Mouse (Mus musculus): ENCODE results near the gene Ocel1. TPM values are rescaled to one million over a fixed set of nuclear protein-coding genes. Genes with fewer than 3 reads are reported as not detected.

The Ocel1 gene
- polyA plus RNA-seq, 1 experiment from 2014 or later = 4.2 TPM

GRCm38 (mm10) chr8:71380178-71381171 lies 9.4 kb downstream of the Ocel1 start:
- ATAC-seq (ENCODE audit: insufficient number of reproducible peaks, insufficient read depth, low FRiP score, low TSS enrichment, low read depth) = no peak
- 2% methylated on average over 72 of the region's 72 CpGs for WGBS
- no peaks in the 10 kb centered on the region; the same call in 1 of the 2 replicates for H3K9me3 ChIP-seq
- peak overlapping the region; percentile 98 for H3K4me2 ChIP-seq
- H3K27ac ChIP-seq = peak overlapping the region; percentile 91; the same call in 1 of the 2 replicates
- peaks cover 11% of the 10 kb centered on the region; the same call in 1 of the 2 replicates for H3K27me3 ChIP-seq
- peaks cover 55% of the 10 kb centered on the region for H3K4me1 ChIP-seq (replicated peaks)
- peaks cover 18% of the 10 kb centered on the region for H3K36me3 ChIP-seq
- H3K4me3 ChIP-seq (replicated peaks) = peak overlapping the region; percentile 84
- H3K9ac ChIP-seq (replicated peaks) = peak overlapping the region; percentile 84

DNA sequence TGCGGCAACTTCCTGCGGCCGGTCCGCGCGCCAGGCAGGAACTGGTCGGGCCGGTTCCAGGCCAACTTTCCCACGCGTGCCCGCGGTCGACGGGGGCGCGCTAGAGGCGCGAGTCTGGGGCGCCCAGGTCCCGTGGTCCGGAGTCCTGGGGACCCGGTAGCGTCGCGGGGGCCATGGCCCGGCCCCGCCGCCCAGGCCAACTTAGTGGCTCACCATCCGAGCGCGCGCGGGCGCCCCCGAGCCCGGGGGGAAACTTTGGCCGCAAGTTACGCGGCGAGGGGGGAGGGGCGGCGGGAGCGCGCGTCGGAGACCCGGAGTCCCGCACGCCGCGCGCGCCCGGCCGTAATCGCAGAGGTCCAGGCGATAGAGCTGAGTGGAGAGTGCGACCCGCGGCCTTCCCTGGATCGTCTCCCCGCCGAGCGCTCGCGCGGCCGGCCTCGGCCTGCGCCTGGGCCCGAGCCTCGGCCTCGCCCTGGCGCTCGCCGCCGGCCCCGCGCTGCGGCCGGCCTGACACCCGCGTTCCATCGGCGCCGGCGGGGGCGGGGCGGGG lies 10.4 kb downstream of the Ocel1 start, which contains the start of gene Nr2f6:
Gene Nr2f6, minus strand, starts transcription at position 540 of the 550 bp plus-strand sequence.
- Histone ChIP-seq H3K36me3 (peaks cover 18% of the 10 kb centered on the region), H3K4me1 (replicated peaks) (peaks cover 45% of the 10 kb centered on the region), H3K9me3 (no peaks in the 10 kb centered on the region; the same call in 1 of the 2 replicates), H3K4me2 (peak within 1 kb of the TSS; percentile 98), H3K4me3 (replicated peaks) (peak within 1 kb of the TSS; percentile 84), H3K9ac (replicated peaks) (peak within 1 kb of the TSS; percentile 84), H3K27me3 (peaks cover 11% of the 10 kb centered on the region; the same call in 1 of the 2 replicates), H3K27ac (peak within 1 kb of the TSS; percentile 93)
- ATAC-seq (ENCODE audit: insufficient number of reproducible peaks, insufficient read depth, low FRiP score, low TSS enrichment, low read depth) = peak; percentile 52
- under 1% methylated on average over 78 of the region's 89 CpGs for WGBS

- H3K9me3 ChIP-seq = no peaks in the 10 kb centered on the region; the same call in 1 of the 2 replicates
- peaks cover 16% of the 10 kb centered on the region for H3K36me3 ChIP-seq
- peaks cover 38% of the 10 kb centered on the region for H3K4me1 ChIP-seq (replicated peaks)
- 2% methylated on average over 60 of the region's 80 CpGs for WGBS
- H3K27ac ChIP-seq = peak overlapping the region; percentile 93
- H3K9ac ChIP-seq (replicated peaks) = peak overlapping the region; percentile 84
- peak overlapping the region; percentile 98 for H3K4me2 ChIP-seq
- peak; percentile 81 for ATAC-seq (ENCODE audit: insufficient number of reproducible peaks, insufficient read depth, low FRiP score, low TSS enrichment, low read depth)
- peaks cover 6% of the 10 kb centered on the region; the same call in 1 of the 2 replicates for H3K27me3 ChIP-seq
- H3K4me3 ChIP-seq (replicated peaks) = peak overlapping the region; percentile 84
Observed at GRCm38 (mm10) chr8:71381971-71382961, 11.2 kb downstream of the Ocel1 start.

GRCm38 (mm10) chr8:71383396-71383795 lies 12.3 kb downstream of the Ocel1 start:
- WGBS = 30% methylated on average over 12 of the region's 12 CpGs
- Histone ChIP-seq H3K4me3 (replicated peaks) (no peak overlapping the region), H3K9ac (replicated peaks) (peak overlapping the region; percentile 31; the same call in 1 of the 2 replicates), H3K9me3 (no peaks in the 10 kb centered on the region; the same call in 1 of the 2 replicates), H3K4me2 (no peak overlapping the region), H3K36me3 (0 out of 2 replicates have a peak, but pooled peaks cover 5% of the 10 kb centered on the region), H3K4me1 (replicated peaks) (peaks cover 38% of the 10 kb centered on the region), H3K27ac (peak overlapping the region; percentile 93), H3K27me3 (no peaks in the 10 kb centered on the region; the same call in 1 of the 2 replicates)
- ATAC-seq (ENCODE audit: insufficient number of reproducible peaks, insufficient read depth, low FRiP score, low TSS enrichment, low read depth) = no peak

DNA sequence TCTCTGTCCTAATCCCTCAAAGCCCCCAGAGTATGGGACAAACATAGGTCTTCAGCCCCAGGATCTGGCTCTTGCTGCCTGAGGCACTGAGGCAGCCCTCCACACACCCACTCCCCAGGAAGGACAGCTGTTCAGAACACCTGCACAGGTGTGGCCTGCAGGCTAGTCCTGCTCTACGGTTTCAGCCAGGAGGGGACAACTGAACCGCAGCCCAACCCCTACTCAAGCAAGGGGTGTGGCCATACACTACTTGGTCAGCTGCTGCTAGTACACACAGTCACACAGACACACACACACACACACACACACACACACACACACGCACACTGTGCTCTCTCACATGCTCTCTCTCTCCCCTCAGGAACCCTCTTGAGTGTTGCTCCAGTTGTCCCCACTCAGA lies 12.8 kb downstream of the Ocel1 start:
- Histone ChIP-seq H3K4me3 (replicated peaks) (no peak overlapping the region), H3K9me3 (no peaks in the 10 kb centered on the region; the same call in 1 of the 2 replicates), H3K27ac (no peak overlapping the region), H3K36me3 (0 out of 2 replicates have a peak, but pooled peaks cover under 1% of the 10 kb centered on the region), H3K4me1 (replicated peaks) (peaks cover 36% of the 10 kb centered on the region), H3K27me3 (no peaks in the 10 kb centered on the region; the same call in 1 of the 2 replicates), H3K9ac (replicated peaks) (0 out of 2 replicates have a peak overlapping the region, but pooled peaks have one; percentile 31), H3K4me2 (no peak overlapping the region)
- no peak for ATAC-seq (ENCODE audit: insufficient number of reproducible peaks, insufficient read depth, low FRiP score, low TSS enrichment, low read depth)
- 59% methylated on average over 3 of the region's 3 CpGs for WGBS

- 73% methylated on average over 12 of the region's 12 CpGs for WGBS
- no peak for ATAC-seq (ENCODE audit: insufficient number of reproducible peaks, insufficient read depth, low FRiP score, low TSS enrichment, low read depth)
- Histone ChIP-seq H3K4me1 (replicated peaks) (peaks cover 21% of the 10 kb centered on the region), H3K36me3 (no peaks in the 10 kb centered on the region), H3K4me2 (no peak overlapping the region), H3K9me3 (no peaks in the 10 kb centered on the region; the same call in 1 of the 2 replicates), H3K4me3 (replicated peaks) (no peak overlapping the region), H3K27me3 (no peaks in the 10 kb centered on the region; the same call in 1 of the 2 replicates), H3K9ac (replicated peaks) (no peak overlapping the region), H3K27ac (0 out of 2 replicates have a peak overlapping the region, but pooled peaks have one; percentile 35)
Observed at GRCm38 (mm10) chr8:71385212-71385835, 14.2 kb downstream of the Ocel1 start.

- Histone ChIP-seq H3K9me3 (no peaks in the 10 kb centered on the region; the same call in 1 of the 2 replicates), H3K36me3 (no peaks in the 10 kb centered on the region)
Observed at GRCm38 (mm10) chr8:71388267-71388666, 17.2 kb downstream of the Ocel1 start.

GRCm38 (mm10) chr8:71391696-71392095 lies 20.6 kb downstream of the Ocel1 start:
- no peaks in the 10 kb centered on the region for H3K9me3 ChIP-seq
- H3K36me3 ChIP-seq = no peaks in the 10 kb centered on the region
- no peak overlapping the region for H3K27ac ChIP-seq
- no peak for ATAC-seq (ENCODE audit: insufficient number of reproducible peaks, insufficient read depth, low FRiP score, low TSS enrichment, low read depth)
- no peak overlapping the region for H3K4me3 ChIP-seq (replicated peaks)
- H3K9ac ChIP-seq (replicated peaks) = no peak overlapping the region
- 82% methylated on average over 2 of the region's 2 CpGs for WGBS
- no peaks in the 10 kb centered on the region for H3K27me3 ChIP-seq
- peaks cover 5% of the 10 kb centered on the region for H3K4me1 ChIP-seq (replicated peaks)
- H3K4me2 ChIP-seq = no peak overlapping the region

More at GRCm38 (mm10) chr8:71388267-71388666, 17.2 kb downstream of the Ocel1 start:
- H3K27me3 ChIP-seq = no peaks in the 10 kb centered on the region
- no peak overlapping the region for H3K4me2 ChIP-seq
- WGBS = 78% methylated on average over 1 of the region's 1 CpGs
- peaks cover 7% of the 10 kb centered on the region for H3K4me1 ChIP-seq (replicated peaks)
- H3K9ac ChIP-seq (replicated peaks) = no peak overlapping the region
- no peak overlapping the region for H3K27ac ChIP-seq
- no peak for ATAC-seq (ENCODE audit: insufficient number of reproducible peaks, insufficient read depth, low FRiP score, low TSS enrichment, low read depth)
- no peak overlapping the region for H3K4me3 ChIP-seq (replicated peaks)

DNA sequence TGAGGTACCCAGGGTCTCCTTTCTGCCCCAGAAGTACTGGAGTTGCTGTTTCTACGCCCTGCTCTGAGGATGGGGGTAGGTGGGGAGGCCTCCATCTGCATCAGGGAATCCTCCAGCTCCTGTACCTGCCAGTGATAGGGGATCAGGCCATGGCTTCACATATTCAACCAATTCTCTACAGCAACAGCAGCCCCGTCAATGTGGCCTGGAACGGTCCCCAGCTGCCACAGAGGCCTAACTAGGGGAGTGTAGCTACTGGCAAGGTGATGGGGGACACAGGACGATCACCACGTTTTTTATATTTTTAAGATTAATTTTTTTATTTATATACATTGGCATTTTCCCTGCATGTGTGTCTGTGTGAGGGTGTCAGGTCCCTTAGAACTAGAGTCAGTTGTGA lies 21.3 kb downstream of the Ocel1 start:
- Histone ChIP-seq H3K36me3 (no peaks in the 10 kb centered on the region), H3K27me3 (no peaks in the 10 kb centered on the region), H3K4me1 (replicated peaks) (peaks cover 7% of the 10 kb centered on the region), H3K9ac (replicated peaks) (no peak overlapping the region), H3K27ac (no peak overlapping the region), H3K4me3 (replicated peaks) (no peak overlapping the region), H3K9me3 (no peaks in the 10 kb centered on the region), H3K4me2 (no peak overlapping the region)
- WGBS = 76% methylated on average over 5 of the region's 5 CpGs
- ATAC-seq (ENCODE audit: insufficient number of reproducible peaks, insufficient read depth, low FRiP score, low TSS enrichment, low read depth) = no peak

- peaks cover 12% of the 10 kb centered on the region for H3K4me1 ChIP-seq (replicated peaks)
- WGBS = 12% methylated on average over 3 of the region's 3 CpGs
- no peak overlapping the region for H3K9ac ChIP-seq (replicated peaks)
- no peak for ATAC-seq (ENCODE audit: insufficient number of reproducible peaks, insufficient read depth, low FRiP score, low TSS enrichment, low read depth)
- no peak overlapping the region for H3K27ac ChIP-seq
- no peaks in the 10 kb centered on the region; the same call in 1 of the 2 replicates for H3K36me3 ChIP-seq
- no peaks in the 10 kb centered on the region for H3K27me3 ChIP-seq
- no peaks in the 10 kb centered on the region for H3K9me3 ChIP-seq
- H3K4me2 ChIP-seq = no peak overlapping the region
- no peak overlapping the region for H3K4me3 ChIP-seq (replicated peaks)
Observed at GRCm38 (mm10) chr8:71392871-71393270, 21.8 kb downstream of the Ocel1 start.

Data from limb, embryonic 12.5 days (tissue).